Mouse (Mus musculus) lung, adult 2 months (tissue): ENCODE data around the gene 3110082I17Rik.

ENCODE experiments used
- CTCF ChIP-seq: fragments of 200-500 bp; IDR thresholded peaks from 2 replicates; pipeline ENCODE4 v1.5.1; 2011; ENCODE audit warnings: mild to moderate bottlenecking, low read length, control low read depth; ENCODE audit not compliant: insufficient read depth
- POLR2A ChIP-seq: fragments of 200-500 bp; IDR thresholded peaks from 2 replicates; pipeline ENCODE4 v1.6.1; 2011; ENCODE audit warnings: low read depth, mild to moderate bottlenecking, control low read depth, low read length, borderline replicate concordance; ENCODE audit errors: extremely low read depth

- TF ChIP-seq POLR2A (no peak), CTCF (no peak)
These were observed 115.0 kb downstream of the 3110082I17Rik start for GRCm38 (mm10) chr5:139345364-139345714.
